15 mouse cellular contexts compared by ENCODE assay signal in genomic region chr3:97254861-97255465, GRCm38 (mm10). TPM values are rescaled to one million over a fixed set of nuclear protein-coding genes. Genes with fewer than 3 reads are reported as not detected.
A peak's percentile ranks its signal among the peaks of the same experiment; 100 is the strongest.
DNase-seq lines count a peak whose midpoint lies in the region; ATAC-seq lines count a peak whose summit lies in the region.
"Had no signal": no experiment of that assay in that cellular context is flagged by ENCODE, and none has a peak within 500 bp of the region (broad histone marks: within the 10 kb centered on the region; RNA-seq: fewer than 3 reads in every experiment).

No protein-coding gene starts in this region.

- 0 out of 2 replicates have a peak overlapping the region, but pooled peaks have one; percentile 24 for H3K27ac ChIP-seq in hindbrain, embryonic 11.5 days (ENCODE audit: low read depth, low read length)
- H3K27ac ChIP-seq in hindbrain, embryonic 13.5 days = no peak overlapping the region
- H3K27ac ChIP-seq in embryonic facial prominence, embryonic 12.5 days = peak overlapping the region; percentile 60; the same call in 1 of the 2 replicates

- no peaks in the 10 kb centered on the region for H3K27me3 ChIP-seq in hindbrain, embryonic 11.5 days (ENCODE audit: control insufficient read depth, insufficient read depth, low read length)
- no peaks in the 10 kb centered on the region for H3K27me3 ChIP-seq in hindbrain, embryonic 13.5 days
- H3K27me3 ChIP-seq in embryonic facial prominence, embryonic 12.5 days = no peaks in the 10 kb centered on the region
- H3K27me3 ChIP-seq: limb, embryonic 15.5 days had no signal

- H3K36me3 ChIP-seq in hindbrain, embryonic 11.5 days (ENCODE audit: control insufficient read depth, insufficient read depth, low read length) = no peaks in the 10 kb centered on the region
- H3K36me3 ChIP-seq in hindbrain, embryonic 13.5 days = peaks cover 13% of the 10 kb centered on the region
- peaks cover 10% of the 10 kb centered on the region for H3K36me3 ChIP-seq in embryonic facial prominence, embryonic 12.5 days
- H3K36me3 ChIP-seq: limb, embryonic 15.5 days had no signal

- 14% methylated on average over 5 of the region's 5 CpGs for WGBS in hindbrain, embryonic 11.5 days
- WGBS in hindbrain, embryonic 13.5 days = 17% methylated on average over 4 of the region's 5 CpGs
- 17% methylated on average over 5 of the region's 5 CpGs for WGBS in embryonic facial prominence, embryonic 12.5 days

- no peak overlapping the region for H3K4me3 ChIP-seq in hindbrain, embryonic 11.5 days (ENCODE audit: low read depth, low read length)
- no peak overlapping the region for H3K4me3 ChIP-seq in hindbrain, embryonic 13.5 days
- no peak overlapping the region for H3K4me3 ChIP-seq in embryonic facial prominence, embryonic 12.5 days
- H3K4me3 ChIP-seq: limb, embryonic 15.5 days had no signal

- 0 out of 2 replicates have a peak, but pooled peaks have one; percentile 14 for ATAC-seq in hindbrain, embryonic 11.5 days (ENCODE audit: low FRiP score)
- ATAC-seq in hindbrain, embryonic 13.5 days (ENCODE audit: low FRiP score) = no peak
- ATAC-seq in embryonic facial prominence, embryonic 12.5 days (ENCODE audit: insufficient number of reproducible peaks, insufficient read depth, low FRiP score, low TSS enrichment) = no peak
- ATAC-seq in megakaryocyte progenitor cell, adult 5-6 weeks (replicated peaks; ENCODE audit: poor library complexity) = peak; percentile 78

- peaks cover 17% of the 10 kb centered on the region for H3K4me1 ChIP-seq in hindbrain, embryonic 11.5 days (replicated peaks; ENCODE audit: control insufficient read depth, insufficient read depth, low read length)
- H3K4me1 ChIP-seq in hindbrain, embryonic 13.5 days (replicated peaks) = peaks cover 32% of the 10 kb centered on the region
- H3K4me1 ChIP-seq in embryonic facial prominence, embryonic 12.5 days = peaks cover 37% of the 10 kb centered on the region

- DNase-seq in hindbrain, embryonic 11.5 days (ENCODE audit: low spot score) = peak; percentile 18
- peak; percentile 92 for DNase-seq in MEL-GATA-1-ER (ENCODE audit: extremely low read depth, low read depth)
- no peak for DNase-seq in thymus, adult 18-20 months
- no peak for DNase-seq in gastrocnemius, postnatal 10 days
- DNase-seq: cerebellum, adult 11 months; gastrocnemius, postnatal 36 days; heart, postnatal 10 days; kidney, adult 18-20 months; kidney, postnatal 36 days; layer of hippocampus, postnatal 36 days; lung, embryonic 14.5 days had no signal

- H3K9ac ChIP-seq in hindbrain, embryonic 11.5 days (ENCODE audit: low read depth, low read length) = no peak overlapping the region
- no peak overlapping the region for H3K9ac ChIP-seq in hindbrain, embryonic 13.5 days
- no peak overlapping the region for H3K9ac ChIP-seq in embryonic facial prominence, embryonic 12.5 days
- H3K9ac ChIP-seq: limb, embryonic 15.5 days; lung, embryonic 14.5 days had no signal

- H3K4me2 ChIP-seq in hindbrain, embryonic 11.5 days (replicated peaks; ENCODE audit: low read depth, low read length) = no peak overlapping the region
- H3K4me2 ChIP-seq in hindbrain, embryonic 13.5 days = no peak overlapping the region
- 0 out of 2 replicates have a peak overlapping the region, but pooled peaks have one; percentile 8 for H3K4me2 ChIP-seq in embryonic facial prominence, embryonic 12.5 days (replicated peaks)
- H3K4me2 ChIP-seq: limb, embryonic 15.5 days; lung, embryonic 14.5 days had no signal

- H3K9me3 ChIP-seq in hindbrain, embryonic 11.5 days (ENCODE audit: control insufficient read depth, low read length) = no peaks in the 10 kb centered on the region
- H3K9me3 ChIP-seq in hindbrain, embryonic 13.5 days = peaks cover 6% of the 10 kb centered on the region; the same call in 1 of the 2 replicates
- H3K9me3 ChIP-seq in embryonic facial prominence, embryonic 12.5 days = peaks cover 2% of the 10 kb centered on the region; the same call in 1 of the 2 replicates
- H3K9me3 ChIP-seq: limb, embryonic 15.5 days had no signal

RNA-seq across cellular contexts. Expression of gene Bcl9, which starts 42.8 kb away (rescaled TPM):
- polyA plus RNA-seq in hindbrain, embryonic 11.5 days (2014; fragmentation: Nextera tagmentation; extraction: Ambion mirVana) = 55.4 and 72.3 TPM in 2 replicates
- 86.4 and 89.0 TPM in 2 replicates for polyA plus RNA-seq in hindbrain, embryonic 13.5 days (2015; fragmentation: Nextera tagmentation; extraction: Ambion mirVana)
- polyA plus RNA-seq in embryonic facial prominence, embryonic 12.5 days (2016; fragmentation: Nextera tagmentation; extraction: Ambion mirVana) = 82.4 and 84.9 TPM in 2 replicates
- 20.1 and 24.8 TPM in 2 replicates for total RNA-seq in megakaryocyte progenitor cell, adult 5-6 weeks (2015)
- 6.5 and 8.2 TPM in 2 replicates for total RNA-seq in megakaryocyte progenitor cell, adult 5-6 weeks (2017)
- total RNA-seq in gastrocnemius, postnatal 10 days (2021) = 10 to 100 TPM in 1 of 2 experiments, 1 to 10 TPM in 1; 7.0 to 11.3 TPM

Comparison
In these comparisons a context has a peak if more than half of its experiments do, and no peak if none do; other contexts are left out.
1. ATAC-seq: peak in hindbrain, embryonic 11.5 days (single experiment) and megakaryocyte progenitor cell, adult 5-6 weeks (single experiment); none in hindbrain, embryonic 13.5 days (single experiment) and embryonic facial prominence, embryonic 12.5 days (single experiment).
2. DNase-seq: peak in hindbrain, embryonic 11.5 days (single experiment) and MEL-GATA-1-ER (single experiment); none in thymus, adult 18-20 months (0 of 2) and gastrocnemius, postnatal 10 days (single experiment).